In genomic region chr8:84689091-84689915, GRCm38 (mm10) we compare ENCODE assay signal across 8 mouse cellular contexts. TPM values are rescaled to one million over a fixed set of nuclear protein-coding genes. Genes with fewer than 3 reads are reported as not detected.
DNase-seq lines count a peak whose midpoint lies in the region; ATAC-seq and TF ChIP-seq lines count a peak whose summit lies in the region.

No protein-coding gene starts in this region.

- peak; percentile 89 for DNase-seq in CH12.LX (ENCODE audit: extremely low read depth)
- peak; percentile 87 for DNase-seq in c-Kit-negative CD71-positive TER-119-positive erythroid progenitor cells, embryonic 14.5 days (ENCODE audit: low read depth, low spot score)
- DNase-seq in heart, postnatal 10 days = peak; percentile 95 to 96
- peak; percentile 76 for DNase-seq in large intestine, adult 2 months (ENCODE audit: low read depth, low spot score)
- peak; percentile 92 for DNase-seq in telencephalon, adult 2 months (ENCODE audit: low read depth, low spot score)

- peak overlapping the region; percentile 80 to 98 (median 96) for H3K4me3 ChIP-seq in CH12.LX (replicated peaks in 1 of 3; ENCODE audit: low read depth in 2 of 3, low read length in 2 of 3, poor library complexity in 1 of 3)
- H3K4me3 ChIP-seq in forebrain, embryonic 12.5 days (replicated peaks) = peak overlapping the region; percentile 73
- H3K4me3 ChIP-seq in liver, embryonic 16.5 days (ENCODE audit: low read depth, low read length) = peak overlapping the region; percentile 81
- H3K4me3 ChIP-seq in neural tube, embryonic 13.5 days = peak overlapping the region; percentile 83

- in situ Hi-C loops in CH12.LX (cut with MboI; ENCODE audit: low pct_ligation_motif_present, low pct_unique_long_range_greater_than_20kb, low sequenced_read_pairs) = no loop called here

- no peak for TF ChIP-seq RAD21 in CH12.LX (IDR thresholded peaks at IDR 0.05; ENCODE audit: low read depth, low read length)

- peak; percentile 86 for ATAC-seq in forebrain, embryonic 12.5 days (ENCODE audit: low FRiP score)
- ATAC-seq in liver, embryonic 16.5 days (ENCODE audit: low read depth) = peak; percentile 76
- ATAC-seq in neural tube, embryonic 13.5 days (ENCODE audit: low read depth) = peak; percentile 83

- TF ChIP-seq EP300 in CH12.LX (IDR thresholded peaks at IDR 0.05; ENCODE audit: low read length) = no peak

- peaks cover 50% of the 10 kb centered on the region for H3K79me2 ChIP-seq in CH12.LX (replicated peaks; ENCODE audit: control insufficient read depth, extremely low read depth, insufficient read depth, poor library complexity, severe bottlenecking)

- peak; percentile 72 for TF ChIP-seq POLR2A in CH12.LX (IDR thresholded peaks at IDR 0.05; ENCODE audit: low read depth, low read length)

- peak overlapping the region; percentile 93 for H3K4me2 ChIP-seq in CH12.LX (ENCODE audit: insufficient read depth, low read depth, poor library complexity, severe bottlenecking)
- H3K4me2 ChIP-seq in forebrain, embryonic 12.5 days = peak overlapping the region; percentile 88
- peak overlapping the region; percentile 88 for H3K4me2 ChIP-seq in liver, embryonic 16.5 days (ENCODE audit: low read depth, low read length)
- H3K4me2 ChIP-seq in neural tube, embryonic 13.5 days = peak overlapping the region; percentile 98

- TF ChIP-seq CTCF in CH12.LX (conservative IDR thresholded peaks at IDR 0.05 in 1 of 2, IDR thresholded peaks at IDR 0.05 in 1 of 2; ENCODE audit: low read depth in 2 of 2, low read length in 2 of 2) = peak in 1 of 2 experiments; percentile 45; a peak in 2 of 4 replicates

- no peaks in the 10 kb centered on the region for H3K9me3 ChIP-seq in CH12.LX (replicated peaks; ENCODE audit: low read length)
- no peaks in the 10 kb centered on the region for H3K9me3 ChIP-seq in forebrain, embryonic 12.5 days
- no peaks in the 10 kb centered on the region for H3K9me3 ChIP-seq in liver, embryonic 16.5 days (replicated peaks; ENCODE audit: control insufficient read depth, low read length)
- H3K9me3 ChIP-seq in neural tube, embryonic 13.5 days = no peaks in the 10 kb centered on the region

- peak overlapping the region; percentile 68 for H3K27ac ChIP-seq in CH12.LX (ENCODE audit: insufficient read depth, low read depth)
- no peak overlapping the region for H3K27ac ChIP-seq in forebrain, embryonic 12.5 days
- H3K27ac ChIP-seq in liver, embryonic 16.5 days (ENCODE audit: low read length) = peak overlapping the region; percentile 46
- peak overlapping the region; percentile 69 for H3K27ac ChIP-seq in neural tube, embryonic 13.5 days (replicated peaks)

- dilution Hi-C loops in CH12.LX (cut with MboI; ENCODE audit: extremely low pct_ligation_motif_present, extremely low pct_unique_long_range_greater_than_20kb, low sequenced_read_pairs) = no loop called here

- WGBS in forebrain, embryonic 12.5 days = 1% methylated on average over 47 of the region's 47 CpGs
- WGBS in large intestine, adult 2 months = under 1% methylated on average over 47 of the region's 47 CpGs
- under 1% methylated on average over 47 of the region's 47 CpGs for WGBS in liver, embryonic 16.5 days (ENCODE audit: insufficient replicate concordance)
- under 1% methylated on average over 47 of the region's 47 CpGs for WGBS in neural tube, embryonic 13.5 days

- peaks cover 11 to 38% of the 10 kb centered on the region in 2 experiments for H3K4me1 ChIP-seq in CH12.LX (ENCODE audit: control insufficient read depth in 1 of 2, insufficient read depth in 2 of 2)
- H3K4me1 ChIP-seq in forebrain, embryonic 12.5 days = peaks cover 43% of the 10 kb centered on the region
- peaks cover 42% of the 10 kb centered on the region for H3K4me1 ChIP-seq in liver, embryonic 16.5 days (ENCODE audit: control insufficient read depth, low read depth, low read length)
- peaks cover 53% of the 10 kb centered on the region for H3K4me1 ChIP-seq in neural tube, embryonic 13.5 days (replicated peaks)

- H3K36me3 ChIP-seq in CH12.LX (replicated peaks in 1 of 2; ENCODE audit: control insufficient read depth in 1 of 2, insufficient read depth in 1 of 2, low read length in 1 of 2) = peaks cover 21 to 49% of the 10 kb centered on the region in 2 experiments
- H3K36me3 ChIP-seq in forebrain, embryonic 12.5 days (replicated peaks) = peaks cover 29% of the 10 kb centered on the region
- 0 out of 2 replicates have a peak, but pooled peaks cover 2% of the 10 kb centered on the region for H3K36me3 ChIP-seq in liver, embryonic 16.5 days (ENCODE audit: control insufficient read depth, insufficient read depth)
- H3K36me3 ChIP-seq in neural tube, embryonic 13.5 days = peaks cover 32% of the 10 kb centered on the region

- intact Hi-C loops in heart, postnatal 10 days (cut with DNase I) = loop anchor here (5.0 kb wide), 1 partner anchor 97 kb away; no protein-coding TSS in a partner anchor

- H3K9ac ChIP-seq in CH12.LX (ENCODE audit: insufficient read depth, low read depth) = peak overlapping the region; percentile 99
- peak overlapping the region; percentile 66 for H3K9ac ChIP-seq in forebrain, embryonic 12.5 days
- H3K9ac ChIP-seq in liver, embryonic 16.5 days (ENCODE audit: low read depth, low read length) = peak overlapping the region; percentile 71
- peak overlapping the region; percentile 78 for H3K9ac ChIP-seq in neural tube, embryonic 13.5 days

- no peaks in the 10 kb centered on the region for H3K27me3 ChIP-seq in CH12.LX (replicated peaks)
- H3K27me3 ChIP-seq in forebrain, embryonic 12.5 days = no peaks in the 10 kb centered on the region
- H3K27me3 ChIP-seq in liver, embryonic 16.5 days (ENCODE audit: control insufficient read depth, insufficient read depth, low read depth, low read length) = no peaks in the 10 kb centered on the region
- H3K27me3 ChIP-seq in neural tube, embryonic 13.5 days = no peaks in the 10 kb centered on the region

TF ChIP-seq in CH12.LX, 34 proteins besides CTCF, POLR2A, EP300 and RAD21 (continues in another document):
- TF ChIP-seq MYC (IDR thresholded peaks at IDR 0.05; ENCODE audit: low read depth, low read length) = peak; percentile 86; the same call in 1 of the 2 replicates
- TF ChIP-seq JUND (conservative IDR thresholded peaks at IDR 0.05; ENCODE audit: low read depth, low read length) = no peak
- no peak for TF ChIP-seq ZKSCAN1 (IDR thresholded peaks at IDR 0.05; ENCODE audit: borderline replicate concordance, low read depth, low read length)
- TF ChIP-seq RCOR1 (conservative IDR thresholded peaks at IDR 0.05; ENCODE audit: low read depth, low read length) = no peak
- TF ChIP-seq SIN3A (IDR thresholded peaks at IDR 0.05; ENCODE audit: low read length) = peak; percentile 90
- peak; percentile 86 for TF ChIP-seq ELF1 (IDR thresholded peaks at IDR 0.05; ENCODE audit: low read depth, low read length)

RNA-seq across cellular contexts. Expression of gene Nacc1, which starts 1.6 kb away (rescaled TPM):
- 45.1 and 49.0 TPM in 2 replicates for total RNA-seq in CH12.LX (2012; rRNA removed)
- 21.9 and 23.3 TPM in 2 replicates for total RNA-seq in CH12.LX (2014; rRNA removed)
- 73.0 and 84.1 TPM in 2 replicates for polyA plus RNA-seq in CH12.LX (2012; ENCODE audit: insufficient read length, low read depth)
- polyA plus RNA-seq in forebrain, embryonic 12.5 days (2016; fragmentation: Nextera tagmentation; extraction: Ambion mirVana) = 22.8 and 26.6 TPM in 2 replicates
- total RNA-seq in heart, postnatal 10 days (2021) = 10 to 100 TPM; 50.2 TPM
- 71.5 and 96.6 TPM in 2 replicates for polyA plus RNA-seq in large intestine, adult 2 months (2012; rRNA removed)
- polyA plus RNA-seq in liver, embryonic 16.5 days (2015; fragmentation: Nextera tagmentation; extraction: Ambion mirVana) = 5.4 and 6.3 TPM in 2 replicates
- 14.1 and 15.1 TPM in 2 replicates for polyA plus RNA-seq in neural tube, embryonic 13.5 days (2015; fragmentation: Nextera tagmentation; extraction: Ambion mirVana)

RNA-seq across cellular contexts. Expression of gene Trmt1, which starts 3.2 kb away (rescaled TPM):
- 157 and 160 TPM in 2 replicates for total RNA-seq in CH12.LX (2012; rRNA removed)
- total RNA-seq in CH12.LX (2014; rRNA removed) = 77.0 and 94.5 TPM in 2 replicates
- polyA plus RNA-seq in CH12.LX (2012; ENCODE audit: insufficient read length, low read depth) = 140 and 157 TPM in 2 replicates
- 55.4 and 59.6 TPM in 2 replicates for polyA plus RNA-seq in forebrain, embryonic 12.5 days (2016; fragmentation: Nextera tagmentation; extraction: Ambion mirVana)
- 10 to 100 TPM; 40.3 to 40.6 TPM for total RNA-seq in heart, postnatal 10 days (2021)
- polyA plus RNA-seq in large intestine, adult 2 months (2012; rRNA removed) = 58.1 and 68.2 TPM in 2 replicates
- polyA plus RNA-seq in liver, embryonic 16.5 days (2015; fragmentation: Nextera tagmentation; extraction: Ambion mirVana) = 27.3 and 27.7 TPM in 2 replicates
- polyA plus RNA-seq in neural tube, embryonic 13.5 days (2015; fragmentation: Nextera tagmentation; extraction: Ambion mirVana) = 53.6 and 55.5 TPM in 2 replicates

RNA-seq across cellular contexts. Expression of gene Lyl1, which starts 12.0 kb away (rescaled TPM):
- 38.5 and 45.5 TPM in 2 replicates for total RNA-seq in CH12.LX (2012; rRNA removed)
- total RNA-seq in CH12.LX (2014; rRNA removed) = 20.3 and 20.6 TPM in 2 replicates
- 53.2 and 54.5 TPM in 2 replicates for polyA plus RNA-seq in CH12.LX (2012; ENCODE audit: insufficient read length, low read depth)
- 3.1 and 3.9 TPM in 2 replicates for polyA plus RNA-seq in forebrain, embryonic 12.5 days (2016; fragmentation: Nextera tagmentation; extraction: Ambion mirVana)
- 1 to 10 TPM; 8.4 to 9.1 TPM for total RNA-seq in heart, postnatal 10 days (2021)
- polyA plus RNA-seq in large intestine, adult 2 months (2012; rRNA removed) = 6.6 and 7.1 TPM in 2 replicates
- 43.7 and 45.6 TPM in 2 replicates for polyA plus RNA-seq in liver, embryonic 16.5 days (2015; fragmentation: Nextera tagmentation; extraction: Ambion mirVana)
- polyA plus RNA-seq in neural tube, embryonic 13.5 days (2015; fragmentation: Nextera tagmentation; extraction: Ambion mirVana) = 2.8 and 3.6 TPM in 2 replicates

RNA-seq across cellular contexts. Expression of gene Ier2, which starts 26.7 kb away (rescaled TPM):
- total RNA-seq in CH12.LX (2012; rRNA removed) (22.7 and 30.3 TPM in 2 replicates), CH12.LX (2014; rRNA removed) (30.9 and 35.4 TPM in 2 replicates)
- polyA plus RNA-seq in CH12.LX (2012; ENCODE audit: insufficient read length, low read depth) = 25.7 and 26.3 TPM in 2 replicates
- polyA plus RNA-seq in forebrain, embryonic 12.5 days (2016; fragmentation: Nextera tagmentation; extraction: Ambion mirVana) = 53.7 and 62.2 TPM in 2 replicates
- total RNA-seq in heart, postnatal 10 days (2021) = 10 to 100 TPM; 30.8 to 31.4 TPM
- polyA plus RNA-seq in large intestine, adult 2 months (2012; rRNA removed) = 28.1 and 39.5 TPM in 2 replicates
- 17.3 and 20.3 TPM in 2 replicates for polyA plus RNA-seq in liver, embryonic 16.5 days (2015; fragmentation: Nextera tagmentation; extraction: Ambion mirVana)
- 32.5 and 37.7 TPM in 2 replicates for polyA plus RNA-seq in neural tube, embryonic 13.5 days (2015; fragmentation: Nextera tagmentation; extraction: Ambion mirVana)

RNA-seq across cellular contexts. Expression of gene G430095P16Rik, which starts 33.5 kb away (rescaled TPM):
- total RNA-seq in CH12.LX (2012; rRNA removed) (0.17 TPM in 1 of 2 replicates, not detected in the other), CH12.LX (2014; rRNA removed) (0.39 TPM in 1 of 2 replicates, not detected in the other)
- not detected in 2 replicates for polyA plus RNA-seq in CH12.LX (2012; ENCODE audit: insufficient read length, low read depth)
- 2.2 and 3.5 TPM in 2 replicates for polyA plus RNA-seq in forebrain, embryonic 12.5 days (2016; fragmentation: Nextera tagmentation; extraction: Ambion mirVana)
- total RNA-seq in heart, postnatal 10 days (2021) = under 1 TPM; 0.50 to 0.89 TPM
- 0.12 and 0.18 TPM in 2 replicates for polyA plus RNA-seq in large intestine, adult 2 months (2012; rRNA removed)
- 7.0 and 7.8 TPM in 2 replicates for polyA plus RNA-seq in liver, embryonic 16.5 days (2015; fragmentation: Nextera tagmentation; extraction: Ambion mirVana)
- 1.4 and 2.2 TPM in 2 replicates for polyA plus RNA-seq in neural tube, embryonic 13.5 days (2015; fragmentation: Nextera tagmentation; extraction: Ambion mirVana)
